Mouse (Mus musculus) cerebellum, adult 2 months (tissue): ENCODE measurements at regions not wholly inside any gene's neighbourhood (a gene's known extent, or its start where the extent isn't known, plus 50 kb on each side); places are given as distances from the start of the nearest gene placed in this dataset.

Experiments
- DNase-seq, 2 experiments: peaks; one replicate each; pipeline ENCODE4 v3.0.0; 2021
- H3K27ac ChIP-seq: fragments of 200-500 bp; 2 replicates; pipeline ENCODE4 v1.5.1; 2012; ENCODE audit warnings: low read length, control low read depth, inconsistent platforms; ENCODE audit not compliant: insufficient read depth
- H3K27me3 ChIP-seq: fragments of 200-500 bp; 2 replicates; pipeline ENCODE4 v1.6.1; 2012; ENCODE audit warnings: inconsistent platforms, mild to moderate bottlenecking, low read length, moderate library complexity; ENCODE audit not compliant: control insufficient read depth, insufficient read depth
- H3K4me1 ChIP-seq: fragments of 200-500 bp; 2 replicates; pipeline ENCODE4 v1.6.1; 2011; ENCODE audit warnings: low read length; ENCODE audit not compliant: control insufficient read depth, insufficient read depth
- H3K4me3 ChIP-seq: fragments of 200-500 bp; replicated peaks from 2 replicates; pipeline ENCODE3; 2011; ENCODE audit warnings: mild to moderate bottlenecking, low read depth, low read length, control low read depth; ENCODE audit not compliant: insufficient read depth
- CTCF ChIP-seq: fragments of 200-500 bp; IDR thresholded peaks from 2 replicates; pipeline ENCODE4 v1.5.1; 2011; ENCODE audit warnings: low read depth, mild to moderate bottlenecking, control low read depth, low read length, moderate library complexity, borderline replicate concordance; ENCODE audit not compliant: insufficient read depth
- POLR2A ChIP-seq: fragments of 200-500 bp; IDR thresholded peaks from 2 replicates; pipeline ENCODE4 v1.6.1; 2011; ENCODE audit warnings: low read length, control low read depth, borderline replicate concordance; ENCODE audit not compliant: insufficient read depth
- WGBS: fragments of 180-500 bp; shearing (Covaris S2); methylation state at CpG from one replicate; pipeline ENCODE4 v1.1.7; 2018; 5-methylcytosine and 5-hydroxymethylcytosine counted together

GRCm38 (mm10) chr4:127862875-127863274 lies 107.9 kb downstream of the CK137956 start:
- peaks cover 9% of the 10 kb centered on the region; the same call in 1 of the 2 replicates for H3K4me1 ChIP-seq
- H3K4me3 ChIP-seq = no peak overlapping the region
- no peak overlapping the region for H3K27ac ChIP-seq
- no peak for TF ChIP-seq POLR2A
- TF ChIP-seq CTCF = no peak
- no peaks in the 10 kb centered on the region for H3K27me3 ChIP-seq
- no peak for DNase-seq
- 91% methylated on average over 5 of the region's 5 CpGs for WGBS

- 52% methylated on average over 16 of the region's 16 CpGs for WGBS
- H3K27ac ChIP-seq = no peak overlapping the region
These were observed 109.2 kb downstream of the CK137956 start for GRCm38 (mm10) chr4:127861319-127862117.

GRCm38 (mm10) chr4:127860271-127860670 lies 110.5 kb downstream of the CK137956 start:
- WGBS = 97% methylated on average over 4 of the region's 4 CpGs
- DNase-seq = no peak
- TF ChIP-seq POLR2A = no peak
- no peak for TF ChIP-seq CTCF
- Histone ChIP-seq H3K4me3 (no peak overlapping the region), H3K4me1 (peaks cover 9% of the 10 kb centered on the region; the same call in 1 of the 2 replicates), H3K27me3 (no peaks in the 10 kb centered on the region), H3K27ac (no peak overlapping the region)

More at GRCm38 (mm10) chr4:127861319-127862117, 109.2 kb downstream of the CK137956 start:
- no peak for TF ChIP-seq POLR2A
- TF ChIP-seq CTCF = no peak
- Histone ChIP-seq H3K27me3 (no peaks in the 10 kb centered on the region), H3K4me1 (peaks cover 9% of the 10 kb centered on the region; the same call in 1 of the 2 replicates), H3K4me3 (no peak overlapping the region)
- DNase-seq = no peak

- no peak overlapping the region for H3K4me3 ChIP-seq
- H3K27ac ChIP-seq = no peak overlapping the region
- DNase-seq = peak in 1 of 2 experiments; percentile 7
- no peaks in the 10 kb centered on the region for H3K27me3 ChIP-seq
- WGBS = 25% methylated on average over 6 of the region's 6 CpGs
- H3K4me1 ChIP-seq = peaks cover 9% of the 10 kb centered on the region; the same call in 1 of the 2 replicates
- no peak for TF ChIP-seq POLR2A
- TF ChIP-seq CTCF = no peak
These were observed 111.2 kb downstream of the CK137956 start for GRCm38 (mm10) chr4:127859505-127859904.

GRCm38 (mm10) chr4:127858566-127858965 lies 112.2 kb downstream of the CK137956 start:
- DNase-seq = no peak
- no peak for TF ChIP-seq CTCF
- no peak for TF ChIP-seq POLR2A
- Histone ChIP-seq H3K4me3 (no peak overlapping the region), H3K27ac (no peak overlapping the region), H3K27me3 (no peaks in the 10 kb centered on the region), H3K4me1 (peaks cover 9% of the 10 kb centered on the region; the same call in 1 of the 2 replicates)
- WGBS = 93% methylated on average over 3 of the region's 3 CpGs

- TF ChIP-seq POLR2A = no peak
- no peak for TF ChIP-seq CTCF
- 47% methylated on average over 1 of the region's 1 CpGs for WGBS
- Histone ChIP-seq H3K4me3 (no peak overlapping the region), H3K27me3 (no peaks in the 10 kb centered on the region), H3K27ac (no peak overlapping the region), H3K4me1 (peaks cover 9% of the 10 kb centered on the region; the same call in 1 of the 2 replicates)
- DNase-seq = no peak
These were observed 114.9 kb downstream of the CK137956 start for GRCm38 (mm10) chr4:127855836-127856235.

GRCm38 (mm10) chr4:127854776-127855409 lies 115.9 kb downstream of the CK137956 start:
- 44% methylated on average over 3 of the region's 3 CpGs for WGBS
- no peak for TF ChIP-seq POLR2A
- TF ChIP-seq CTCF = no peak
- no peak overlapping the region for H3K4me3 ChIP-seq
- H3K27ac ChIP-seq = no peak overlapping the region
- H3K27me3 ChIP-seq = no peaks in the 10 kb centered on the region
- no peak for DNase-seq
- peaks cover 9% of the 10 kb centered on the region; the same call in 1 of the 2 replicates for H3K4me1 ChIP-seq
